ENCODE assay signal across 27 mouse cellular contexts in the genomic region with DNA sequence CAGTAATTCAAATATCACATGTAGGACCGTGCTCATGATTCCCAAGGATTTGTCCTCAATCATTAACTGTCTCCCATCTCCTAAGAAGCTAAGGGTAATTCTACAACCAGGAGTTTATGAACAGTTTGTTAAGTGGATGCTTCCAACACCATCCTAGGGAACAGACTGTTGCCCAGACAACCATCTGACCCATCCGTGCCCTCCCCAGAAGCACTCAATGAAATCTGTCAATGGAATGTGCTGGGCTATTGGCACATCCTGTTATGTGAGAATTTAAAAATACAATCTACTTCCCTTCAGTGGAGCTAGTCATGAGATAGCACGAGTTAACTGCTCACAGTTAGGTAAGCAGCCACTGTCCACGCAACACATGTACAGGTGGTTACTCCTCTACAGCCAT. TPM values are rescaled to one million over a fixed set of nuclear protein-coding genes. Genes with fewer than 3 reads are reported as not detected.
DNase-seq lines count a peak whose midpoint lies in the region; ATAC-seq and TF ChIP-seq lines count a peak whose summit lies in the region.
"Had no signal": no experiment of that assay in that cellular context is flagged by ENCODE, and none has a peak within 500 bp of the region (broad histone marks: within the 10 kb centered on the region; RNA-seq: fewer than 3 reads in every experiment).

No protein-coding gene starts in this region.

- no peaks in the 10 kb centered on the region for H3K9me3 ChIP-seq in limb, embryonic 15.5 days
- H3K9me3 ChIP-seq in limb, embryonic 10.5 days (replicated peaks): no peaks in the 10 kb centered on the region
- H3K9me3 ChIP-seq: embryonic facial prominence, embryonic 15.5 days; forebrain, embryonic 13.5 days; G1E; heart, embryonic 12.5 days; hindbrain, embryonic 10.5 days; intestine, embryonic 15.5 days had no signal

- no peak for TF ChIP-seq CTCF in gastrocnemius, adult 2 months (IDR thresholded peaks at IDR 0.05)

- no peaks in the 10 kb centered on the region for H3K27me3 ChIP-seq in limb, embryonic 15.5 days
- H3K27me3 ChIP-seq in limb, embryonic 10.5 days (ENCODE audit: low read depth, poor library complexity, severe bottlenecking): no peaks in the 10 kb centered on the region
- H3K27me3 ChIP-seq: embryonic facial prominence, embryonic 15.5 days; forebrain, embryonic 13.5 days; heart, embryonic 12.5 days; intestine, embryonic 15.5 days; Patski had no signal

- WGBS in limb, embryonic 15.5 days: 85% methylated on average over 4 of the region's 4 CpGs
- WGBS in limb, embryonic 10.5 days: 94% methylated on average over 4 of the region's 4 CpGs

- no peak overlapping the region for H3K9ac ChIP-seq in limb, embryonic 15.5 days
- H3K9ac ChIP-seq: embryonic facial prominence, embryonic 15.5 days; forebrain, embryonic 13.5 days; heart, embryonic 12.5 days; hindbrain, embryonic 14.5 days; intestine, embryonic 15.5 days had no signal

- H3K4me1 ChIP-seq in limb, embryonic 15.5 days: peaks cover 27% of the 10 kb centered on the region
- H3K4me1 ChIP-seq in limb, embryonic 10.5 days: peaks cover 8% of the 10 kb centered on the region

- H3K27ac ChIP-seq in gastrocnemius, adult 2 months: peak overlapping the region; percentile 41; the same call in 1 of the 2 replicates
- 0 out of 2 replicates have a peak overlapping the region, but pooled peaks have one; percentile 4 for H3K27ac ChIP-seq in limb, embryonic 15.5 days
- H3K27ac ChIP-seq in limb, embryonic 10.5 days: no peak overlapping the region
- H3K27ac ChIP-seq: embryonic facial prominence, embryonic 15.5 days; forebrain, embryonic 13.5 days; heart, adult 2 months; hindbrain, embryonic 14.5 days; intestine, embryonic 15.5 days had no signal

- DNase-seq in gastrocnemius, adult 2 months: no peak
- DNase-seq in gastrocnemius, postnatal 14 days: no peak
- no peak for DNase-seq in limb, embryonic 10.5 days (ENCODE audit: low spot score)
- peak; percentile 43 for DNase-seq in 3T3-L1 (ENCODE audit: low read depth, low spot score)
- DNase-seq in Muller cell, postnatal 12 days (ENCODE audit: inconsistent ontology term): peak; percentile 73
- DNase-seq in cerebellum, adult 8-10 months: no peak
- no peak for DNase-seq in frontal cortex, postnatal 14 days (ENCODE audit: low spot score in 2 of 2)
- DNase-seq: adrenal gland, postnatal 14 days; B cell, adult 2 months; cerebellum, adult 2 months; cerebellum, postnatal 14 days; embryo, embryonic 11 days; heart, adult 2 months; heart, postnatal 14 days; kidney, adult 18-20 months had no signal

- no peaks in the 10 kb centered on the region for H3K36me3 ChIP-seq in limb, embryonic 15.5 days
- no peaks in the 10 kb centered on the region for H3K36me3 ChIP-seq in limb, embryonic 10.5 days
- H3K36me3 ChIP-seq: embryonic facial prominence, embryonic 15.5 days; G1E; heart, embryonic 12.5 days; hindbrain, embryonic 10.5 days; intestine, embryonic 15.5 days had no signal

- H3K4me2 ChIP-seq in limb, embryonic 15.5 days: no peak overlapping the region
- H3K4me2 ChIP-seq: embryonic facial prominence, embryonic 15.5 days; forebrain, embryonic 13.5 days; heart, embryonic 12.5 days; hindbrain, embryonic 14.5 days; intestine, embryonic 15.5 days had no signal

- no peak overlapping the region for H3K4me3 ChIP-seq in gastrocnemius, adult 2 months
- H3K4me3 ChIP-seq in limb, embryonic 15.5 days: no peak overlapping the region
- H3K4me3 ChIP-seq in limb, embryonic 10.5 days: no peak overlapping the region
- H3K4me3 ChIP-seq: embryonic facial prominence, embryonic 15.5 days; erythroblast, embryonic 14.5 days; forebrain, embryonic 13.5 days; heart, adult 2 months; heart, embryonic 12.5 days; hindbrain, embryonic 10.5 days; intestine, embryonic 15.5 days had no signal

- intact Hi-C loops in gastrocnemius, adult 2 months (cut with DNase I): no loop called here
- intact Hi-C loops in gastrocnemius, postnatal 14 days (cut with DNase I; ENCODE audit: low total_unique reads): no loop called here

- ATAC-seq in limb, embryonic 15.5 days (ENCODE audit: insufficient number of reproducible peaks, low FRiP score, low TSS enrichment, low read depth): no peak
- ATAC-seq: activated CD4-positive, CD25-positive, alpha-beta regulatory T cell, adult 4 months; CD4-positive, CD25-positive, alpha-beta regulatory T cell, adult 4 months; forebrain, embryonic 13.5 days; intestine, embryonic 15.5 days; Patski had no signal

RNA-seq across cellular contexts. Expression of a gene that starts 56.1 kb away (rescaled TPM):
- total RNA-seq in gastrocnemius, adult 2 months (2021): 10 to 100 TPM in 1 of 2 experiments, 1 to 10 TPM in 1; 9.3 to 16.8 TPM
- total RNA-seq in gastrocnemius, postnatal 14 days (2021): 10 to 100 TPM; 11.0 to 13.1 TPM
- polyA plus RNA-seq in limb, embryonic 15.5 days (2015; fragmentation: Nextera tagmentation; extraction: Ambion mirVana): 16.3 and 18.3 TPM in 2 replicates
- 15.0 and 19.4 TPM in 2 replicates for polyA plus RNA-seq in limb, embryonic 10.5 days (2016; fragmentation: Nextera tagmentation; extraction: Ambion mirVana)

Comparison
In these comparisons a context has a peak if more than half of its experiments do, and no peak if none do; other contexts are left out.
1. DNase-seq: peak in 3T3-L1 (single experiment) and Muller cell, postnatal 12 days (single experiment); none in gastrocnemius, adult 2 months (single experiment), gastrocnemius, postnatal 14 days (single experiment), limb, embryonic 10.5 days (single experiment), cerebellum, adult 8-10 months (single experiment) and frontal cortex, postnatal 14 days (0 of 2).